Mouse (Mus musculus) duodenum, adult 2 months (tissue): ENCODE results near the gene Lrrfip1. TPM values are rescaled to one million over a fixed set of nuclear protein-coding genes. Genes with fewer than 3 reads are reported as not detected.

Experiments used
- polyA plus RNA-seq: library from polyadenylated mRNA; depleted of rRNA; stranded (reverse); fragments of >200 nt; gene quantifications from 2 replicates; pipeline ENCODE4 v1.2.3, GENCODE M21; 2012; ENCODE audit warnings: low replicate concordance; rRNA removed

Lrrfip1 gene
- 5.8 and 6.2 TPM in 2 replicates for polyA plus RNA-seq

GRCm38 (mm10) chr1:90998268-90998890 lies at the start of gene Lrrfip1:
Gene Lrrfip1 (plus strand): TSS chr1:90998737.

GRCm38 (mm10) chr1:90952808-90953207 lies 45.7 kb upstream of the Lrrfip1 start, which contains the start of gene Prlh:
Gene Prlh (plus strand): TSS chr1:90953108.

GRCm38 (mm10) chr1:90969347-90969784 lies 29.2 kb upstream of the Lrrfip1 start, which contains the start of gene Rab17:
Gene Rab17 (minus strand): TSS chr1:90969661.

GRCm38 (mm10) chr1:91144813-91145212 lies 146.3 kb downstream of the Lrrfip1 start, which contains the start of gene Rbm44:
Gene Rbm44 (plus strand): TSS chr1:91145089.

Other genes starting within 250 kb of the Lrrfip1 start
- gene Col6a3, start 154.8 kb upstream of the Lrrfip1 start, polyA plus RNA-seq = 10.7 and 17.0 TPM in 2 replicates
- gene Mlph, start 83.7 kb upstream of the Lrrfip1 start, polyA plus RNA-seq = 10.7 and 24.0 TPM in 2 replicates
- not detected in 2 replicates for gene Prlh, start 45.6 kb upstream of the Lrrfip1 start, polyA plus RNA-seq
- 15.7 and 37.3 TPM in 2 replicates for gene Rab17, start 29.1 kb upstream of the Lrrfip1 start, polyA plus RNA-seq
- not detected in 2 replicates for gene Rbm44, start 146.4 kb downstream of the Lrrfip1 start, polyA plus RNA-seq
- gene Ramp1, start 181.1 kb downstream of the Lrrfip1 start, polyA plus RNA-seq = 18.5 and 19.7 TPM in 2 replicates